ENCODE assay signal across 8 mouse cellular contexts in the genomic region with DNA sequence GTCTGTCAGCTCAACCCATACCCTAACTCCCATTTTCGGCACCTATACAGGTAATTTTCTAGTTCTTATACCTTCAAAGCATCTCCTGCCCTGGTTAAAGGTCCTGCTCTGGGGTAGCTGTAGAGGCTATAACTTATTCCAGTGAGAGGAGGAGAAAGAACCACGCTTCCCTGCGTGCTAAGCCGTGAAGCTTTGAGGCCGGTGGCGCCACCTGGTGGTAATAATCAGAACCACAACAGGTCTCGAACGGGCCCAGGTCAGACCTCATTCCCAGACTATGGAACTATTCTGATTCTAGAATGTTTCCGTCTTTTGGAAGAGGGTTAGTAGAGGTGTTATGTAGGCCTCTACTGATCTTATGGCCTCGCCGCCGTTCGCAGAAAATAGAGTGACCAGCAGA. TPM values are rescaled to one million over a fixed set of nuclear protein-coding genes. Genes with fewer than 3 reads are reported as not detected.
DNase-seq lines count a peak whose midpoint lies in the region; ATAC-seq and TF ChIP-seq lines count a peak whose summit lies in the region.

No protein-coding gene starts in this region.

- H3K4me3 ChIP-seq in cortical plate, adult 2 months (ENCODE audit: insufficient read depth, low read length) = no peak overlapping the region
- no peak overlapping the region for H3K4me3 ChIP-seq in heart, embryonic 14.5 days (ENCODE audit: control insufficient read depth in 1 of 2, insufficient read depth in 1 of 2, low read depth in 1 of 2, low read length in 2 of 2)
- no peak overlapping the region for H3K4me3 ChIP-seq in lung, postnatal 0 days (ENCODE audit: low read depth, low read length)

- no peaks in the 10 kb centered on the region for H3K4me1 ChIP-seq in cortical plate, adult 2 months (ENCODE audit: control insufficient read depth, insufficient read depth, low read length)
- peaks cover 3 to 4% of the 10 kb centered on the region in 2 experiments; a peak in 2 of 4 replicates for H3K4me1 ChIP-seq in heart, embryonic 14.5 days (ENCODE audit: control insufficient read depth in 2 of 2, insufficient read depth in 2 of 2, low read length in 2 of 2)
- H3K4me1 ChIP-seq in lung, postnatal 0 days (ENCODE audit: insufficient read depth, low read depth, low read length) = no peaks in the 10 kb centered on the region

- DNase-seq in CD8-positive naive resting alpha-beta T cell, adult 2 months (ENCODE audit: low read depth in 2 of 2, low spot score in 2 of 2) = peak; percentile 33 to 54
- DNase-seq in T-cell, adult 2 months (ENCODE audit: low spot score) = peak; percentile 41
- peak; percentile 38 to 78 for DNase-seq in layer of hippocampus, adult 8-10 months (ENCODE audit: low spot score in 2 of 2)
- DNase-seq in lung, postnatal 0 days (ENCODE audit: low spot score) = peak; percentile 84
- DNase-seq in right cerebral cortex, postnatal 14 days = peak; percentile 78
- DNase-seq in urinary bladder, postnatal 4 days (ENCODE audit: low spot score in 2 of 2) = peak; percentile 61 to 85

- H3K4me2 ChIP-seq in heart, embryonic 14.5 days (ENCODE audit: low read length) = no peak overlapping the region
- H3K4me2 ChIP-seq in lung, postnatal 0 days (replicated peaks; ENCODE audit: low read depth, low read length) = no peak overlapping the region

- 16% methylated on average over 13 of the region's 13 CpGs for WGBS in heart, embryonic 14.5 days
- 23% methylated on average over 13 of the region's 13 CpGs for WGBS in lung, postnatal 0 days

- no peaks in the 10 kb centered on the region for H3K36me3 ChIP-seq in heart, embryonic 14.5 days (ENCODE audit: control insufficient read depth, insufficient read depth, low read length)
- no peaks in the 10 kb centered on the region for H3K36me3 ChIP-seq in lung, postnatal 0 days (ENCODE audit: insufficient read depth, low read length)

- H3K9me3 ChIP-seq in heart, embryonic 14.5 days (ENCODE audit: control insufficient read depth, low read length) = 0 out of 2 replicates have a peak, but pooled peaks cover 2% of the 10 kb centered on the region
- no peaks in the 10 kb centered on the region for H3K9me3 ChIP-seq in lung, postnatal 0 days (ENCODE audit: low read length)

- TF ChIP-seq POLR2A in cortical plate, adult 2 months (IDR thresholded peaks at IDR 0.05; ENCODE audit: extremely low read depth, insufficient read depth, low read length) = no peak

- H3K27me3 ChIP-seq in heart, embryonic 14.5 days (ENCODE audit: control insufficient read depth, insufficient read depth, low read length) = no peaks in the 10 kb centered on the region
- no peaks in the 10 kb centered on the region for H3K27me3 ChIP-seq in lung, postnatal 0 days (replicated peaks; ENCODE audit: insufficient read depth, low read length)

- TF ChIP-seq EP300 in lung, postnatal 0 days (IDR thresholded peaks at IDR 0.05) = no peak

- peak; percentile 84 for TF ChIP-seq CTCF in cortical plate, adult 2 months (IDR thresholded peaks at IDR 0.05; ENCODE audit: extremely low read depth, insufficient read depth, low read length)
- TF ChIP-seq CTCF in lung, postnatal 0 days (IDR thresholded peaks at IDR 0.05) = peak; percentile 92

- no peak overlapping the region for H3K27ac ChIP-seq in cortical plate, adult 2 months (ENCODE audit: insufficient read depth, low read length)
- no peak overlapping the region for H3K27ac ChIP-seq in heart, embryonic 14.5 days (replicated peaks in 1 of 2; ENCODE audit: control insufficient read depth in 1 of 2, insufficient read depth in 1 of 2, low read depth in 2 of 2, low read length in 2 of 2)
- H3K27ac ChIP-seq in lung, postnatal 0 days (ENCODE audit: low read length) = no peak overlapping the region

- ATAC-seq in heart, embryonic 14.5 days (ENCODE audit: insufficient number of reproducible peaks, insufficient read depth, low FRiP score, low read depth) = peak; percentile 55; the same call in 1 of the 2 replicates
- ATAC-seq in lung, postnatal 0 days = peak; percentile 68

- H3K9ac ChIP-seq in heart, embryonic 14.5 days (ENCODE audit: low read length) = no peak overlapping the region
- no peak overlapping the region for H3K9ac ChIP-seq in lung, postnatal 0 days (replicated peaks; ENCODE audit: low read depth)

RNA-seq across cellular contexts. Expression of gene Meox1, which starts 10.9 kb away (rescaled TPM):
- polyA plus RNA-seq in cortical plate, adult 2 months (2012; rRNA removed) = 0.29 and 0.51 TPM in 2 replicates
- polyA plus RNA-seq in heart, embryonic 14.5 days (2014; fragmentation: Nextera tagmentation; extraction: Ambion mirVana) = 13.8 and 13.9 TPM in 2 replicates
- 1 to 10 TPM in 1 of 4 experiments, under 1 TPM in 3; 0.86 to 1.1 (median 0.87) TPM for total RNA-seq in layer of hippocampus, adult 8-10 months (2022)
- 8.1 and 8.7 TPM in 2 replicates for polyA plus RNA-seq in lung, postnatal 0 days (2015; fragmentation: Nextera tagmentation; extraction: Ambion mirVana)
